Mouse (Mus musculus) testis, adult 2 months (tissue): ENCODE results near the gene Acot12.

Experiments used
- CTCF ChIP-seq: fragments of 200-500 bp; IDR thresholded peaks from 2 replicates; pipeline ENCODE4 v1.5.1; 2012; ENCODE audit warnings: low read depth, mild to moderate bottlenecking, inconsistent platforms, low read length, moderate library complexity; ENCODE audit not compliant: control insufficient read depth, insufficient read depth, insufficient replicate concordance
- POLR2A ChIP-seq: fragments of 200-500 bp; IDR thresholded peaks from 2 replicates; pipeline ENCODE4 v1.6.1; 2012; ENCODE audit warnings: low read depth, mild to moderate bottlenecking, inconsistent platforms, low read length, moderate library complexity; ENCODE audit not compliant: control insufficient read depth

- TF ChIP-seq CTCF (no peak), POLR2A (no peak)
Observed at GRCm38 (mm10) chr13:91727899-91728298, 13.4 kb upstream of the Acot12 start.
